Mouse (Mus musculus): Measurements from ENCODE around the gene Rbm10. TPM values are rescaled to one million over a fixed set of nuclear protein-coding genes. Genes with fewer than 3 reads are reported as not detected.

The Rbm10 gene
- 80.8 and 83.9 TPM in 2 replicates for polyA plus RNA-seq (2016; fragmentation: Nextera tagmentation; extraction: Ambion mirVana)

- peaks cover 15% of the 10 kb centered on the region for H3K4me1 ChIP-seq
- WGBS: 24% methylated on average over 44 of the region's 49 CpGs
- H3K4me2 ChIP-seq (replicated peaks): peak within 1 kb of the TSS; percentile 62
- H3K9me3 ChIP-seq: no peaks in the 10 kb centered on the region
- H3K27me3 ChIP-seq: no peaks in the 10 kb centered on the region
- peaks cover 16% of the 10 kb centered on the region; the same call in 1 of the 2 replicates for H3K36me3 ChIP-seq
- H3K4me3 ChIP-seq: peak within 1 kb of the TSS; percentile 62
- ATAC-seq (ENCODE audit: low FRiP score, low read depth): peak; percentile 98
- H3K27ac ChIP-seq (replicated peaks): peak within 1 kb of the TSS; percentile 88
- peak within 1 kb of the TSS; percentile 69 for H3K9ac ChIP-seq (replicated peaks)
These were observed at the start of gene Rbm10, which contains the start of gene Ndufb11 for GRCm38 (mm10) chrX:20617176-20617902. Gene Rbm10, plus strand, starts transcription at chrX:20617503. Gene Ndufb11, minus strand, starts transcription at chrX:20617619.

DNA sequence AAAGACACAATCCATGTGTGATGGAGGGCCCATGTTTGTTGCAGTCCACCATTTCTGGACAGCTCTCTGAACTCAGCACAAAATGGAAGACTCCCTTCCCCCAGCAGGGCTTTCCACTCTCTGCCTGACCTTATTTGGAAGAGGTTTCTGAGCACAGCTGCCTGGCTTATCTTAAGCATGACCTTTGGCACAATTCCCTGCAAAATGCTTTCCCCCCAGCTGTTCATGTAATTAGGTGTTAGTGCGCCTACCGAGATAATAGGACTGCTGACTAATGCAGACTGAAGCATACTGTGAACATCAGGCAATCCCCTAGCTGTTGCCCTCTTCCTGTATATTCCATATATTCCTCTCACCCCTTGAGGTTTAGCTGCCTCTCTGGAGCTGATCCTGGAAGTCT lies 46.3 kb upstream of the Rbm10 start:
- no peak for ATAC-seq (ENCODE audit: low FRiP score, low read depth)
- 59% methylated on average over 2 of the region's 2 CpGs for WGBS
- H3K36me3 ChIP-seq: no peaks in the 10 kb centered on the region

DNA sequence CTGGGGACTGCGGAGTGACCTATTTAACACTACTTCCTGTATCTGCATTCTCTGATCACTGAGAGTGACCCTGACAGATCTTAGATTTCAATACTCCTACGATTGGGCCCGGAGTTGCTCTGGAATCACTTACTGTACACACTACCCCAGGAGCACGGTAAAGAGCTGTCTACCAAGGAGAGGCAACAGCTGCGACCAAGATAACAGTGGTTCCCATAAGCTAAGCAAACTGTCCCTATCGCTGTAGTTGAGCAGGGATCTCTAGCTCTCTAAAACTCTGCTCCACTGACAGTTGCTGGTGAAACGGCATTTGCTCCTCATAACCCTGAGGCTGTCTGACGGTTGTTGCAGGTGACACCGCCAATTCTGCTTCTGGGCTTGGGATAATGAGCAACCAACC lies 44.6 kb upstream of the Rbm10 start:
- WGBS: 85% methylated on average over 9 of the region's 9 CpGs
- no peak overlapping the region for H3K4me3 ChIP-seq
- no peak overlapping the region for H3K9ac ChIP-seq (replicated peaks)
- H3K36me3 ChIP-seq: no peaks in the 10 kb centered on the region
- H3K9me3 ChIP-seq: no peaks in the 10 kb centered on the region
- no peak for ATAC-seq (ENCODE audit: low FRiP score, low read depth)
- no peak overlapping the region for H3K4me2 ChIP-seq (replicated peaks)
- H3K27ac ChIP-seq (replicated peaks): no peak overlapping the region
- H3K27me3 ChIP-seq: no peaks in the 10 kb centered on the region
- no peaks in the 10 kb centered on the region for H3K4me1 ChIP-seq

More for the DNA sequence above, 46.3 kb upstream of the Rbm10 start:
- Histone ChIP-seq H3K27ac (replicated peaks) (no peak overlapping the region), H3K9me3 (no peaks in the 10 kb centered on the region), H3K4me1 (no peaks in the 10 kb centered on the region), H3K4me2 (replicated peaks) (no peak overlapping the region), H3K9ac (replicated peaks) (no peak overlapping the region), H3K27me3 (no peaks in the 10 kb centered on the region), H3K4me3 (no peak overlapping the region)

GRCm38 (mm10) chrX:20573927-20574326 lies 43.4 kb upstream of the Rbm10 start:
- Histone ChIP-seq H3K36me3 (no peaks in the 10 kb centered on the region), H3K4me2 (replicated peaks) (no peak overlapping the region), H3K4me3 (no peak overlapping the region), H3K9ac (replicated peaks) (no peak overlapping the region), H3K9me3 (no peaks in the 10 kb centered on the region), H3K27me3 (no peaks in the 10 kb centered on the region), H3K4me1 (no peaks in the 10 kb centered on the region), H3K27ac (replicated peaks) (no peak overlapping the region)
- 82% methylated on average over 4 of the region's 4 CpGs for WGBS
- ATAC-seq (ENCODE audit: low FRiP score, low read depth): no peak

- no peak for ATAC-seq (ENCODE audit: low FRiP score, low read depth)
- Histone ChIP-seq H3K36me3 (no peaks in the 10 kb centered on the region), H3K9me3 (no peaks in the 10 kb centered on the region), H3K27ac (replicated peaks) (no peak overlapping the region), H3K4me3 (no peak overlapping the region), H3K4me1 (no peaks in the 10 kb centered on the region), H3K27me3 (no peaks in the 10 kb centered on the region), H3K9ac (replicated peaks) (no peak overlapping the region), H3K4me2 (replicated peaks) (no peak overlapping the region)
- 20% methylated on average over 4 of the region's 4 CpGs for WGBS
These were observed 29.3 kb upstream of the Rbm10 start for GRCm38 (mm10) chrX:20587968-20588367.

- no peaks in the 10 kb centered on the region for H3K36me3 ChIP-seq
- WGBS: 81% methylated on average over 4 of the region's 4 CpGs
- ATAC-seq (ENCODE audit: low FRiP score, low read depth): no peak
- no peak overlapping the region for H3K4me2 ChIP-seq (replicated peaks)
- H3K4me3 ChIP-seq: no peak overlapping the region
- no peaks in the 10 kb centered on the region for H3K4me1 ChIP-seq
- no peak overlapping the region for H3K9ac ChIP-seq (replicated peaks)
- no peak overlapping the region for H3K27ac ChIP-seq (replicated peaks)
- H3K9me3 ChIP-seq: no peaks in the 10 kb centered on the region
- no peaks in the 10 kb centered on the region for H3K27me3 ChIP-seq
These were observed 8.8 kb upstream of the Rbm10 start for GRCm38 (mm10) chrX:20608500-20608899.

GRCm38 (mm10) chrX:20616861-20617175 lies 485 bp upstream of the Rbm10 start:
- peak overlapping the region; percentile 62 for H3K4me3 ChIP-seq
- no peaks in the 10 kb centered on the region for H3K27me3 ChIP-seq
- H3K36me3 ChIP-seq: peaks cover 15% of the 10 kb centered on the region; the same call in 1 of the 2 replicates
- peak overlapping the region; percentile 48 for H3K4me2 ChIP-seq (replicated peaks)
- no peaks in the 10 kb centered on the region for H3K9me3 ChIP-seq
- H3K9ac ChIP-seq (replicated peaks): peak overlapping the region; percentile 66
- H3K4me1 ChIP-seq: peaks cover 15% of the 10 kb centered on the region
- H3K27ac ChIP-seq (replicated peaks): peak overlapping the region; percentile 88
- ATAC-seq (ENCODE audit: low FRiP score, low read depth): no peak
- WGBS: 17% methylated on average over 17 of the region's 17 CpGs

- peak overlapping the region; percentile 62 for H3K4me3 ChIP-seq
- WGBS: 24% methylated on average over 31 of the region's 31 CpGs
- peak overlapping the region; percentile 62 for H3K4me2 ChIP-seq (replicated peaks)
These were observed 648 bp downstream of the Rbm10 start for GRCm38 (mm10) chrX:20617903-20618399.

DNA sequence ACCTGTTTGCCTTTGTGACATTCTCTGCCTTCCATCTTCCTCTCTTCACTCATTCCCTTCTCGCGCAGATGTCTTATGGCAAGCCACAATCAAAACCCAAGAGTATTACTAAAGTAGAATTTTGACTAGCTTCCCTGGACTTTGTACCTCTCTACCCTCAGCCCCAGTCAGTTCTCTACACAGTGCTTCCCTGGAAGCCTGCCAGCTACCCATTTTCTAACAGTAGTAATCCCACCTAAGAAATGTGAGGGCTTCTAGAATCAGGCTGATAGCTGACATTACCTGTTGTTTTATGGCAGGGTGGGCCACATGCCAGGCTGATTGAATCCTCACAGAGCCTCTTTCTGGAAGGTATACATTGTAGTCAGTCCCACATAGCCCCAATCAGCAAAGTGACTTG lies 20.8 kb downstream of the Rbm10 start:
- no peaks in the 10 kb centered on the region for H3K27me3 ChIP-seq
- no peak overlapping the region for H3K4me2 ChIP-seq (replicated peaks)
- H3K4me3 ChIP-seq: no peak overlapping the region
- ATAC-seq (ENCODE audit: low FRiP score, low read depth): no peak
- H3K27ac ChIP-seq (replicated peaks): no peak overlapping the region
- H3K9me3 ChIP-seq: no peaks in the 10 kb centered on the region
- 95% methylated on average over 2 of the region's 2 CpGs for WGBS
- H3K4me1 ChIP-seq: no peaks in the 10 kb centered on the region
- H3K9ac ChIP-seq (replicated peaks): no peak overlapping the region
- H3K36me3 ChIP-seq: peaks cover 65% of the 10 kb centered on the region

More at GRCm38 (mm10) chrX:20617903-20618399, 648 bp downstream of the Rbm10 start:
- Histone ChIP-seq H3K27ac (replicated peaks) (peak overlapping the region; percentile 88), H3K9me3 (no peaks in the 10 kb centered on the region), H3K27me3 (no peaks in the 10 kb centered on the region), H3K4me1 (peaks cover 15% of the 10 kb centered on the region), H3K9ac (replicated peaks) (peak overlapping the region; percentile 69), H3K36me3 (peaks cover 16% of the 10 kb centered on the region; the same call in 1 of the 2 replicates)
- ATAC-seq (ENCODE audit: low FRiP score, low read depth): peak; percentile 62

DNA sequence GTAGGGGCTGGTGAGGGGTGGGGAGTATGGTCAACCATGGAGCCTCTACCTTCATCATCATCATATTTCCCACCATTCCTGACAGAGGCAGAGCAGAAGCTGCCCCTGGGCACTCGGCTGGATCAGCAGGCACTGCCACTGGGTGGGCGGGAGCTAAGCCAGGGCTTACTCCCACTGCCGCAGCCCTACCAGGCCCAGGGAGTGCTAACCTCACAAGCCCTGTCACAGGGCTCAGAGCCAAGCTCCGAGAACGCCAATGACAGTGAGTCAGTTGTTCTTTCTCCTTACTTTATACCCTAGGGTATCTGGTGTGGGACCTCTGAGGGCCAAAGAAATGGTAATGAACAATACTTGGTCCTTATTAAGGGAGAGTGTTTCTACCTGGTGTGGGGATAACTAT lies 27.5 kb downstream of the Rbm10 start:
- Histone ChIP-seq H3K4me1 (no peaks in the 10 kb centered on the region), H3K4me2 (replicated peaks) (no peak overlapping the region), H3K27ac (replicated peaks) (no peak overlapping the region), H3K9ac (replicated peaks) (no peak overlapping the region), H3K4me3 (no peak overlapping the region), H3K9me3 (no peaks in the 10 kb centered on the region), H3K27me3 (no peaks in the 10 kb centered on the region), H3K36me3 (peaks cover 85% of the 10 kb centered on the region)
- WGBS: 85% methylated on average over 5 of the region's 5 CpGs
- ATAC-seq (ENCODE audit: low FRiP score, low read depth): no peak

DNA sequence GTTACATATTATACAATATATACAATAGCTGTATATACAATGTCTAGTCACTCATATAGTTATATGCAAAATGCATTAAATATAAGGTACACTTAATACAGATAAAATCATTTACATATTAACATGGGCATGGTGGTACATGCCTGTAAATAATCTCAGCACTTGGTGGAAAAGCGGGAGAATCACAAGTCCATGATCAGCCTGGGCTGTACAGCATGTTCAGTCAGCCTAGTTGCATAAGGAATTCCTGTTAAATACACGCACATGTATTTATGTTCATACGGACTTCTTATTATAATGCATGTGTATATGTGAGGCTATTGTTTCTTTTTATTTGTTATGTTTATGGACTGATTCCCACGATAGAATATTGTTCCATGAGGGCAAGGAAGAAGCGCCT lies 40.3 kb downstream of the Rbm10 start:
- no peaks in the 10 kb centered on the region for H3K27me3 ChIP-seq
- H3K4me3 ChIP-seq: no peak overlapping the region
- WGBS: 35% methylated on average over 5 of the region's 5 CpGs
- H3K9me3 ChIP-seq: no peaks in the 10 kb centered on the region
- no peaks in the 10 kb centered on the region for H3K36me3 ChIP-seq
- H3K4me1 ChIP-seq: 0 out of 2 replicates have a peak, but pooled peaks cover 4% of the 10 kb centered on the region
- no peak overlapping the region for H3K9ac ChIP-seq (replicated peaks)
- no peak overlapping the region for H3K27ac ChIP-seq (replicated peaks)
- ATAC-seq (ENCODE audit: low FRiP score, low read depth): no peak
- H3K4me2 ChIP-seq (replicated peaks): peak overlapping the region; percentile 61

DNA sequence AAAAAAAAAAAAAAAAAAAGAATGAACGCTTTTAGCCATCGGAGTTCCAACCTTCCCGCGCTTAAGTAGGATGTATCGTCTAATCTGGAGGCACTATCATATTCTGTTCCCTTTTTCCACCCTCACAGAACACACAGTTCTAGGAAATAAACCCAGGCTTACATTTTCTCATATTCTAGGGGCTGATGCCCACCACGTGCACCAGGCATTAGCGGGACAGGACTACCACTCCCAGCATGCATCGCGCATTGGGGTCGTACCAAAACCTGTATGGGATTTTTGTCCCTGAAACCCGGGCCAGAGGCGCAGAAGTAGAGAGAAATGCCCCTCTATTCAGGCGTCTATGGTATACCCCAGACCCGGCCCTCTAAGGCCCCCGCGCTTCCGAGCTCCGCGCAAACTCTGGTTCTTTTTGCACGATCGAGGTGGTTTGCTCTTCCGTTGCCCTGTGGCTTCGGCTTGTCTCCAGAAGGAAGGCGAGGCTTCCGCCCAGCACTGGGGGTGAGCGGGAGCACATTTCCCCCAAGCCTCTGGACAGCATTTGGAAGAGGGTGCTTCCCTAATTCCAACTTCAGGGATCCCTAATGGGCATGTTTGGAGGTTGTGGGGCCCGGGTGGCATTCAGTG lies 40.8 kb downstream of the Rbm10 start, which contains the start of gene Uba1:
Gene Uba1, plus strand, starts transcription at position 301 of the 627 bp plus-strand sequence.
- Histone ChIP-seq H3K4me1 (0 out of 2 replicates have a peak, but pooled peaks cover 4% of the 10 kb centered on the region), H3K27ac (replicated peaks) (no peak within 1 kb of the TSS), H3K27me3 (no peaks in the 10 kb centered on the region), H3K36me3 (no peaks in the 10 kb centered on the region), H3K9ac (replicated peaks) (peak within 1 kb of the TSS; percentile 37; the same call in 1 of the 2 replicates), H3K9me3 (no peaks in the 10 kb centered on the region), H3K4me3 (peak within 1 kb of the TSS; percentile 46), H3K4me2 (replicated peaks) (peak within 1 kb of the TSS; percentile 61)
- 20% methylated on average over 27 of the region's 27 CpGs for WGBS
- ATAC-seq (ENCODE audit: low FRiP score, low read depth): peak; percentile 79

Data from midbrain, embryonic 12.5 days (tissue).